Mouse (Mus musculus) heart, postnatal 10 days (tissue): ENCODE results near the gene Dcaf4. TPM values are rescaled to one million over a fixed set of nuclear protein-coding genes. Genes with fewer than 3 reads are reported as not detected.
A peak's percentile ranks its signal among the peaks of the same experiment; 100 is the strongest.

Source experiments
- DNase-seq, 2 experiments: peaks; one replicate each; pipeline ENCODE4 v3.0.0; 2021
- intact Hi-C: fragments of 180-260 bp; cut with DNase I; formaldehyde crosslinking; loops from one replicate; pipeline ENCODE4 v1.15.1; 2025
- total RNA-seq, 2 experiments: library from RNA; stranded (reverse); gene quantifications; 2 replicates each; pipeline ENCODE4 v1.2.3; 2021

Dcaf4 gene
- 10 to 100 TPM; 18.6 to 19.5 TPM for total RNA-seq

DNA sequence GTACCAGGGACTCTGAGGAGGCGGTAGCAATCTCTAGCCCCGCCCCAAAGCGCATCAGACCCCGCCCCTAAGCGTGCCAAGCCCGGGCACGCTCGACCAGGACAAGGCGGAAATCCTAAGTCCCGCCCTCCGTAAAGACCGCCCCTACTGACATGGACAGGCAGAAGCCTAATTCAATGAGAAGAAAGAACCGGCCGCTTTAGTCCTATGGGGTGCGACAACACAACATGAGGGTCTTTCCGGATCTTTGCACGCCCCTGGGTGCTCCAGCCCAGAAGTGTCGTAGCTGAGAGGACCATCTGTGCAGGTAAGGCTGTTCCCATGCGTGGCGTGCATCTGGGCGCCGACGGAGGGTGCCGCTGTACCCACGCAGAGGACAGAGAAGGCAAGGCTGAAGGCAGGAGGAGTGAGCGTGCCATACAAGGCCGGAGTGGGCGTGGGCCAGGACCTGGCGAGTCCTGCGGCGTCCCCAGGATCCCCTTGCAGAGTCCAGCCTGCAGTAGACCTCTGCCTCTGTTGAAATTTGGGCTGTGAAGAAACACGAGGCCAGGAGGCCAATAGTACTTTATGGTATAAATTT lies at the start of gene Dcaf4:
TSS of gene Dcaf4 (plus strand) at position 156 of the 580 bp plus-strand sequence.
- intact Hi-C loops, result no loop called here

DNA sequence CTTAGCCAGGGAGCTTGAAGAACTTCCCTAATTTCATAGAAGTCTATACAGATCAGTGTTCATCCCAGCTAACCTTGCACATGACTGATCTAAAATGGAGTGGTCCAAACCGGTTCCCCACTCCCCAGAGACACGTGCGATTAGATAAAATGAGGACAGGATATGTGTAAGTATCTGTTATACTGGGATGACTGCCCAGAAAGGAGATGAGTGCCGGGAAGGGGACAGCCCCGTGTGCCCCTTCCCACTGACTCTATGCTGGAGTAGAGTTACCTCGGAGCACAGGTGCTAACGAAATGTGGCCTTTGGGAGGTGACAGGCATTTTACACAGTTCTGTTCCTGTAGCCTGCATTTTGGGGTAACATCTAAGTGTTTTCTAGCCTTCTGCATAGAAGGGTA lies 48.5 kb upstream of the Dcaf4 start:
- intact Hi-C loops, result no loop called here

More for the DNA sequence above, at the start of gene Dcaf4:
- DNase-seq, result peak; percentile 98 to 99

DNA sequence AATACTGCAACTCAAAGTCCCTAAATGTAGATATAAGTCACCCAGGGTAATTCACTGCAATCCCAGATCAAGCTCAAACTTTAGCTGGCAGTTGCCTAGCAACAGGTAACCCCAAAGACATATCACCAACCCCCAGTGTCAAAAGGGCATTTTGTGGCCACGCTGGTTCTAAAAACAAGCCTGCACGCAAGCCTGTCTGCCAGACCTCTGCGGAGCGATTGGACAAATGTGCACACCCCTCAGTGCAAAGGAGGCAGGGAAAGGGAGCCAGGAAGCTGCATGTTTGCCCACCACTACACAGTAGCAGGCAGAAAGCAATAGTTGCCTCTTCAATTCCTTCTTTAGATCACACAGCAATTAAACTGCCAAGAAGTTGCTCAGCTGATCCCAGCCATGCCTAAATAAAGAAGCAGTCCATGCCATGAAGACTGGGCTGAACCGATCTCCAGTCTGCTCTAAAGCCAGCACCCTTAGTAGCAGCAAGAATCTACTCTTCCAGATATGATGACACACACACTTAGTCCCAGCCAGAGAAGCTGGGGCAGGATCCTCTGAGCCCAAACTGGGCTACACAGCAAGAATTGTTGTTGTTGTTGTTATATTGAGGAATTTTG lies 46.2 kb upstream of the Dcaf4 start:
- intact Hi-C loops, result no loop called here
- DNase-seq, result peak in 1 of 2 experiments; percentile 17

More for the DNA sequence above, 48.5 kb upstream of the Dcaf4 start:
- DNase-seq, result no peak

DNA sequence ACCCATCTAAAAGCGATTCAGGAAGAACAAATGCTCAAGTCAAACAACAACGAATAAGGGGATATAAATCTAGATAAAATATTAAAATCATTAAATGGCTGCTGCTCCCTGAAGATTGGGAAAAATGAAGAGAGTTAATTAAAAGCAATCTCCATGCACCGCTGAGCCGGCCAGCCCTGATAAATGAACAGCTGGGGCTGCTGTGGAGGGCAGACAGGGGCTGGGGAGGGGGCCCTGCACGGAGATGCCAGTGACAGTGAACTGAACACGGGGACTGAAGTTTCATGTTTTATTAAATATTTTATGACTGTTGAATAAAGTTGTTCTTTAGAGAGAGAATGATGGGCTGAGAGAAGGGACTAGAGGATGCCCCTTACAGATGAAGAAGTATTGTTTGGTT lies 44.8 kb upstream of the Dcaf4 start:
- intact Hi-C loops, result no loop called here
- DNase-seq, result no peak

DNA sequence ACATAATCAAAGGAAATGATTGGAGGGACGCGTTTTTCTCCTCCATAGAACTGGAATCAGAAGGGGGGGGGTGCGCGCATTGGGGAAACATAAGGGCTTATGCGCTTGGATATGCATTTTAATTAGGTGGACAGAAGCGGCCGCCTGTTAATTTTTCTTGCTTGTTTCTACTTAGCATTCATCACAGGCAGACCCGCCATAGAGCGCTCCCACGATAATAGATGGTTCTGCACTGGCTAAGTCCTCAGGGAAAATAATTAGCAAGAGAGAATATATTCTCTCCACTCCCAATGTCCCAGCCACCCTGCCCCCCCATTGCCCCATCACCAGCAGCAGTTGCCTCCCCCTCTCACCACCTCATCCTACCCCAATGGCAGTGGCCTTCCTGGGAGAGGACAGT lies 44.0 kb upstream of the Dcaf4 start:
- DNase-seq, result no peak
- intact Hi-C loops, result no loop called here

DNA sequence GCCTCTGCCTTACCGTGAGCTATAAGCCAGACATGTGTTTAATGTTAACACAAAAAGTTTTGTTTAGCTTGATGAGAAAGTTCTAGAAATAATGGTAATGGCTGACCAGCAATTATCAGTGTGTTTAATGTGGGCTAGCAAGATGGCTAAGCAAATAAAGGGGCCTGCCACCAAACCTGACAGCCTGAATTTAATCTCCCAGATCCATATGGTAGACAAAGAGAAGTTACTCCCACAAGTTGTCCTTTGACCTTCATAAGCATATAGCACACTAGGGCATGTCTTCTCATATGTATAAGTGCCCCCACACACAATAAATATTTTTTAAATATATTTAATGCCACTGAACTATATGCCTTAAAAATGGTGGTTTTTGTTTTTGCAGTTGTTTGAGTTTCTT lies 41.1 kb upstream of the Dcaf4 start:
- DNase-seq, result no peak
- intact Hi-C loops, result no loop called here

DNA sequence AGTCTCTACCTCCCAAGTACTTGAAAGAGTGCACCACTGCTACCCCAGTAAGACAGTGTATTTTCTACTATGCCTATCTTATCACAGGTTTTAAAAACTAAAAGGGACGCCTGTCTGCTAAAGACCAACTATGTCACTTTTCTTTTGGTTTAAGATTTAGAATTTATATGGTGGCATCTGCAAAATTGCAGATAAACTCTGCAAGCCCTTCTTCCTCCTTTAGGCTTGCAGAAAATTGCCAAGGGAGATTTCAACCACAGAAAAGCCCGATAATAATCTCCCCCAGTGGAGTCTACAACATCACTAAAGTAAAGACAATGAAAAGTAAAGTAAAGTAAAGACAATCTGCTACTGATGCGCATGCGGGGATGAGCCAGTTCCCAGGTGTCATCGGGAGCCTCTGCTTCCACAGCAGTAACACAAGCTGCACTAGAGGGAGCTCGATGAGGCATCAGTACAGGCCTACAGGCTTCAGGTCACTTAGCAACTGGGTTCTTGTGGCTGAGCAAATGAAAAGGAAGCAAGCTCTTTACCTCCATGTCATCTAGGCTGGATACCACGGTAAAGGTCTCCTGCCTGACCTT lies 40.4 kb upstream of the Dcaf4 start:
- no peak for DNase-seq
- intact Hi-C loops, result no loop called here

DNA sequence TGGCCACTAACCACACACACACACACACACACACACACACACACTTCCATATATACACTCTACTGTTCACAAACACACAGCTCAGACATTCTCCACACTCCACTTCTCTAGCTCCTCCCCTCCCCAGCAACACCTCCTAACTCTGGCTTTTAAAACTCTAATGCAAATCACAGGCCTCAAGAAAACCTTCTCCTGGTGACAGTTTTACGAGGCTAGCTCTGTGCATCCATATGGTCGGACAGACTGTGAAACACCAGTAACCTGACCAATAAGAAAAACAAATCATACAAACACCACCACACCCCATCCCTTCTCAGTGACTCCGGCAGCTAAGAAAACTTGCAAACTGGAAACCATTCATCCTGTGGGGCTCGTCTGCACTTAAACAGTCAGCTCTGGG lies 38.8 kb upstream of the Dcaf4 start:
- DNase-seq, result no peak
- intact Hi-C loops, result no loop called here

DNA sequence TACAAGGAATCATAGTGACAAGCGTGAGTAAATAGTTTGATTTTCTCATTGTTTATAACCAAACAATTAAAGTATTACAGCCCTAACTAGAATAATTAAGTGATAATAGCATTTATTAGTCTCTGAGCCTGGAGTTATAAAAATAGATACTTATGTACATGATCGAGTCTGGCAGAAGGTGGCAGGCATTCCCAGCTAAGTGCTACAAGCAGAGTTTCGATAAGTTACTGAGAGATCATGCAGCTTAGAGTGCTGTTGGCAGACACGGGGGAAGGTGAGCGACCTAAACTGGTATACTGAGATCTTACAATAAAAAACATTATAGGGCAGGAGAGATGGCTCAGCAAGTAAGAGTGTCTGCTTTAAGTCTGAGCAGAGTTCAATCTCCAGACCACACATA lies 36.6 kb upstream of the Dcaf4 start:
- intact Hi-C loops, result no loop called here
- DNase-seq, result peak; percentile 36 to 44

DNA sequence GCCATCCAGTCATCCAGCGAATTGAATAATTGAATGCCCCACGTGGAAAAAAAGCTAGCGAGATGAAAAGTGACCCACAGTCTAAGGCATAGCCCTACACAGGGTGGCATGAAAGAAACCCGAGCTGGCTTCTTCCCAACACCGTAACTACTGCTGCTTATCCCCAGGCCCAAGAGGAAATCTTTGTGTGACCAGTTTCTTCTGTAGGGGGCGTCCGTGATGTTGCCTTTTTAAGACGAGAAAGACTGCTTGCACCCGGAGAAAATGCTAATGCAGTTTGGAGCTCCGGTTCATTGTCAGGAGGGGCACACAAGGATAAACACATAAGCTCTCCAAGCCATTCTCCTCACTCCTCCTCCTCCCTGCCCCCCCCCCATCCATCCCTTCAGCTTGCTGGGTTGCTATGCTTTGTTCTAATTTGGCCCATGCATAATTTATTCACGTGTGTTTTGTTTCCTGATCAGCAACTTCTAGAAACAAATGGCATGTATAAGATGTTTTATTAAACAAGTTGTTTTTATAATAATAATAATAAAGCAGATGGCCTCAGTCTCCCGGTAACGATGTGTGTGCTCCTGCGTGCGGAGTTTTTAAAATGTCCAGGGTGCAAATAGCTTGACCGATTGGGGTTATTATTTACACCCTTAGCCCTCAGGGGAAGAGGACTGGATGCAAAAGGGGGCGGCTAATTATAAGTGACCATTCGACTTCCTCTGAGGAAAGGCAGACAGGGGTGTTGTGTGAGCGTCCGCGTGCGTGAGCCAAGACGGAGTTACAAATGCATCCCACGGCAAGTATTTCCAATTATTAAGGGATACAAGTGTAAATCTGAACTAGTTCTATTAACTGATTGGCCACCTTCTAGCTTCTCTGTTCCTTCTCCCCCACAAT lies 35.2 kb upstream of the Dcaf4 start:
- intact Hi-C loops, result loop anchor here (5.0 kb wide), 2 partner anchors 73 to 158 kb away; no protein-coding TSS in a partner anchor

DNA sequence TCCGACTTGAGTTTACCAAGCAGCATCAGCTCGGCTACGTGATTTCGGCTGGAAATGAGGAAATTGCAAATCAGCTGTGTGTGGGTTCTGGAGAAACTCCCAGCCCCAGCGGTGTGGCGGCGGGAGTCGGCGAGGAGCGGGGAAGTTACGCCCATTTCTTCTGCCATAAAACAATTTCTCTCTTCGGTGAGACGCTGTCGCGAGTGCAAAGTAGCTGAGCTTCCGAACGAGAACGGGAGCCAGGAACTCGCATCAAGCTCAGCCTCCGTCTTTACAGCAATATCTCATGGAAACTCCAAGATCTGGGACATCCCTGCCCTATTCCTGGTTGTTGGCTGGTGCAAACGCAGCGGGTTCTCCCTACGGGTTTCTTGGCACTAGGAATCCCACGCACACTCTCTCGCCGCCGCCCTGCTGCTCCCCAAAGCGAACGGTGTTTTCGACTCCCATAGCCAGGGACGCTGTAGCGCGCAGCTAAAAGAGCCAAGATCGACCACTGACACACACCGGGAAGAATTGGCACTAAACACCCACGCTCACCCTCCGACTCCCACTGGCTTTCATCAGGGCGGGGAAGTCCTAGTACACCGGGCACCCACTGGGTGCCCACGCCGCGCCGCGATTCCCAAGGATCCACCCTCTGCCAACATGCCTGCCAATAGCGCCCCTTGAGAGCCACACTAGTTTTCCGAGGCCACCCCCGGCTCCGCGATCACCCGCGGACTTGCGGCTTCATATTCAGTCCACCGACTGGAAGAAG lies 34.2 kb upstream of the Dcaf4 start:
- intact Hi-C loops, result loop anchor here (2.0 to 5.0 kb wide), 3 partner anchors 74 to 159 kb away; no protein-coding TSS in a partner anchor
- peak; percentile 34 to 52 for DNase-seq

More for the DNA sequence above, 35.2 kb upstream of the Dcaf4 start:
- peak in 1 of 2 experiments; percentile 21 for DNase-seq

DNA sequence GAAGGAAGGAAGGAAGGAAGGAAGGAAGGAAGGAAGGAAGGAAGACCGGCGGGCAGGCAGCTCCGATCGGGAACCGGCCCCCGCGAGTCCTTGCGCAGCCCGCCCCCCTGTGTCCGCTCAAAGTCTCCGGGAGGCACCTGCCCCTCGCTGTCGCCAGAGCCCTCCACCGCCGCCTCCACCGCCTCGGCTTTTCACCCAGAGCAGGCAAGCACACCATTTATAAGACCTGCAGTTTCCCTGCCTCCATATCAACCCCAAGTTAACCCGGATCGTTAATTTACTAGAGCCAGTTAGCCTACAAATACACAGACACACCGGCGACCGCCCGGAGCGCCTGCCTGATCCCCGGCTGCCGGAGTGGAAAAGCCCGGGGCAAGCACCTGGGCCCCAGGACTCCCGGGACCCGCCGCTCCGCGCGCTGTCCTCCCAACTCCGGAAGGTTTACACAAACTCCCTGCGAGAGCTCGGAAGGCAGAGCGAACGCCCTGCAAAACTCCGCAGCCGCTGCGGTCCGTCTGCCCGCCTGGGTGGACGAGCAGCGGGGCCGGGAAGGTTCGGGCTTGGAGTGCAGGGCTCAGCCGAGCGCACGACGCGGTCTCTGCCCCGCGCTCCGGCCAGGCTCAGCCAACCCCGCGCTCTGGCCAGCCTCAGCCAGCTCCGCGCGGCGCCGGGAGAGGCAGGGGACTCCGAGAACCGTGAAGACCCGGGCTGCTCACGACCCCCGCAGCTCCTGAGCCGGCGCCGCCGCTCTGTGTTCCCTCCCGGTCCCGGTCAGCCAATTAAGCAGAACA lies 33.4 kb upstream of the Dcaf4 start:
- intact Hi-C loops, result loop anchor here (2.0 to 5.0 kb wide), 3 partner anchors 75 to 160 kb away; no protein-coding TSS in a partner anchor
- peak; percentile 69 for DNase-seq

DNA sequence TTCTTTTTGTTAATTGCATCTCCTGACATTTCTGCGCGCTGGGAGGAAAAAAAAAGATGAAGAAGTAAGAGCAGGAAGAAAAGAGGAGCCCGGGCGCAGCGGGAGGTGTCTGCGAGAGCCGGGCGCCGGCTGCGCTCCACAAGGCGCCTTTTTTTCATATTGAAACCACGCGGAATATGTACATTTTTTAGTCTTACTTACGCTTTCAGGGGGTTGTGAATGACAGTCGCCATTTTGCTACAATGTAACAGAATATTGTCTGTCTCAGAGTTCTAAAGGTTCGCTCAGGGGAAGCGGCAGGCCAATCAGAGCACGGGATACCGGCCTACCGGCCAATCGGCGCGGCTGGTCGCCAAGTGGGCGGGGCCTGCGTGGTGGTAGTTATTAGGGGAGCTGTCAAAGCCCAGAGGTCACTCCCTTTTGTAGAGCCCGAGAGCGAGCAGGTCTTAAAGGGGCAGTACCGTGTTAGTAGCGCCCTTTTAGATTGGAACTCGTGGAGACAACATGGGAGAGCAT lies 32.7 kb upstream of the Dcaf4 start, which contains the start of gene Dpf3:
TSS of gene Dpf3 (minus strand) at position 241 of the 516 bp plus-strand sequence.
- peak; percentile 99 for DNase-seq
- intact Hi-C loops, result loop anchor here (2.0 to 5.0 kb wide), 3 partner anchors 75 to 160 kb away; no protein-coding TSS in a partner anchor

DNA sequence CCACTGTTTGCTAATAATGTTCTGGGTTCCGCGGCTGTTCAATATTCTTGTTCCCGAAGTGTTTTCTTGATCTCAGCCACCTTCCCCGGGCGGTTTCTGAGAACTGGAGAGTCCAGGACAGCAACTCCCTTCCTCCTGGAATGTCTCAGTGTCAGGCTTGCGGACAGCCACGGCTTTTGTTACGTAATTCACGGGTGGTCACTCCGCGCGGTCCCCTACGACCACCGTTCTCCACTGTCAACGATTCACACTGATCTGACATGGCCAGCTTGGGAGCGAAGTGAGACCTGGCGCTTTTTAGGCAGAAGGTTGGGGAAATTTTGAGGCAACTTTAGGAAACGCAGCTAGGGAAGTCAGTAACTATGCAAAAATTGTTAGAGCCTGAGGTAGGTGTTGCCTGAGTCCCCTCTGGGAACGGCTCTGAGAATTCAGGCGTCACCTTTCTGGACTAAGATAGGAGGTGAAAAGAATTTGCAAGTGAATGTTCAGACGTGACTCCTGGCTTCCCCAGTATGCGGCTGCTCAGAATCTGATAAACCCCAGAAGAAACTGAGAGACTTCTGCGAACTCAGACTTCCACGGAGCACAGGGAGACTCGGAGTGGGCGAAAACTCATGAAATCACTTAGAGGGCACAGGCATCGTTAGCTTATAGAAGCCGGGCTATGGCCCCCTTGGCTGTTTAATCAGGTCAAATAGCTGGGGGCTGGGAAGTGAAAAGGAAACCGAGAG lies 31.9 kb upstream of the Dcaf4 start:
- DNase-seq, result peak; percentile 50 to 61
- intact Hi-C loops, result loop anchor here (5.0 kb wide), 2 partner anchors 76 to 161 kb away; no protein-coding TSS in a partner anchor

DNA sequence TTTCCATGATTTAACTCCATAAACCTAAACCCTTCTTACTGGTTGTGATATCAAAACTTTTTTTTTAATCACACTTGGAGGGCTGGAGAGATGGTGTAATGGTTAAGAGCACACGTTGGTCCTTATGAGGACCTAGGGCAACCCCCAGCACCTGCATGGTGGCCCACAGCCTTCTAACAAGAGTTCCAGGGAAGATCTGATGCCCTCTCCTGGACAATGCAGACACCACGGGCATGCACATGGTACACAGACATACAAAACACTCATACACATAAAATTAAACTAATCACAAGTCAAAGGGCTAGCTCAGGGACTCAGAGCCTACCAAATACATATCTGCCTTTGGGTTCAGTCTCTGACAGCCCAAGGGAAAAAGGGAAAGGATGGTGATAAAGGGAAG lies 30.5 kb upstream of the Dcaf4 start:
- DNase-seq, result no peak
- intact Hi-C loops, result loop anchor here (5.0 kb wide), 2 partner anchors 77 to 162 kb away; no protein-coding TSS in a partner anchor

DNA sequence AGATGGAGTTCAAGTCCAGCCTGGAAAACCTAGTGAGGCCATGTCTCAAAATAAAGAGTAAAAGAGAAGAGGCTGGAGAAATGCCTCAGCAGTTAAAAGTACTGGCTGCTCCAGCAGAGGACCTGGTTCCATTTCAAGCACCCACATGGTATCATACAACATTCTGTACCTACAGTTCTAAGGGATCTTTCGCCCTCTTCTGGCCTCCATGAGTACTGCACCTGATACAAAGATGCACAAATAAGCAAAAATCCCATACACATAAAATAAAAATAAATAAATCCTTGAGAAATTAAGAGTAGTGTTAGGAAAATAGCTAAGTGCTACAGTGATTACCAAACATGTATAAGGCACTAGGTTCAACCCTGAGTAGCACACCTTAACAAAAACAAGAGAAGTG lies 28.7 kb upstream of the Dcaf4 start:
- intact Hi-C loops, result no loop called here
- peak in 1 of 2 experiments; percentile 21 for DNase-seq

DNA sequence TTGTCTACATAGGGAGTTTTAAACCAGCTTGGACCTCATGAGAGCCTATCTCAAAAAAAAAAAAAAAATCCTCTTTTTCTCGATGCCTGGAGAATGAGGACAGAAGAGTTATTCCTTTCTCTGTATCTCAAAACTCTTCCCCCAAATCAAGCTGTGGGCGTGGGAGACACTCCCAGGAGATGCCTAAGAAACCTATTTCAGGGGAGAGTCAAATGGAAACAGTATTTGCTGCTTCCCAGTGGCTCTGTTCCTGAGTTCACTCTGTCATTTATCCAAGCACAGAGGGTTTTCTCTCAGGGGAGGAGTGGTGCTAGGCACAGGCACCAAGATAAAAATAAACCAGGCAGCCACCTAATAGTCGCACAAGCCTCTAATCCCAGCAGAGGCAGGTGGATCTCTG lies 27.5 kb upstream of the Dcaf4 start:
- intact Hi-C loops, result no loop called here
- DNase-seq, result no peak

DNA sequence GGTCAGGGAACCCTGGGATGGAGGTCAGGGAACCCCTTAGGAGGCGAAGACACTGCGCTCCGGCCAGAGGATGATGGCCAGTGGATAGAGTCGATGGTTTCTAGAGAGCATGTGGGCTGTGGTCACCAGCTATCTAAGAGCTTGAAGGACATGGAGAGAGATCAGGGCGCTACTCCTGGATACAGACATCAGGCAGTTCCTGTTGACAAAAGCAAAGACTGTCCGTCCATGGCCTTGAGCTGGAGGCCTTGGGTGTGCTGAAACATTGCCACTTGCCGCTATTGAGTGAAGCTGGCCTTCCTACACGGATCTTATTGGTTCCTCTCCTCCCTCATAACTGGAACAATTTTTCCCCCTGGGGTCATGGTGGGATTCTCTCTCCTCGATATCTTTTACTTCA lies 26.1 kb upstream of the Dcaf4 start:
- intact Hi-C loops, result no loop called here
- no peak for DNase-seq
